In the genomic region with DNA sequence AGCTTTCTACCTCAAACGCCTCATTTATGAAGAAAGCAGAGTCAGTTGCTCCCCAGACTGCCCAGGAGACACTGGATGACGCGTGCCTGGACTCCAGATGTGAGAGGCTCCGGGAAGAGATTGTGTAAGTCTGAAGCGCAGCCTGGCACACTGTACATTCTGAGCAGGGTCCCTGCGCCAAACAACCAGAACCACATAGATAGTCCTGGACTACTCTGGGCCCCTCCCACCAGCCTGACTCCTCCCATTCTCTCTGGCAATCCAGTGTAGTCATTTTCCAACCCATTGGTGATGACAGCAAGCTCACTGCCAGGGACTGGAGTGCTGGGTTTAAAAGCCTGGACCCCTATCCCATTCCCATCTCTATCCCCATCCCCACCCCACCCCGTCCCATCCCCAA, we compare ENCODE assay signal across 15 mouse cellular contexts. TPM values are rescaled to one million over a fixed set of nuclear protein-coding genes. Genes with fewer than 3 reads are reported as not detected.
DNase-seq lines count a peak whose midpoint lies in the region; ATAC-seq lines count a peak whose summit lies in the region.
"Had no signal": no experiment of that assay in that cellular context is flagged by ENCODE, and none has a peak within 500 bp of the region (broad histone marks: within the 10 kb centered on the region; RNA-seq: fewer than 3 reads in every experiment).

No protein-coding gene starts in this region.

- no peak overlapping the region for H3K4me3 ChIP-seq in heart, embryonic 14.5 days (ENCODE audit: control insufficient read depth in 1 of 2, insufficient read depth in 1 of 2, low read depth in 1 of 2, low read length in 2 of 2)
- H3K4me3 ChIP-seq in hindbrain, embryonic 13.5 days = no peak overlapping the region
- H3K4me3 ChIP-seq in hindbrain, embryonic 16.5 days (ENCODE audit: low read length) = no peak overlapping the region
- H3K4me3 ChIP-seq: neural tube, embryonic 13.5 days had no signal

- no peak overlapping the region for H3K4me2 ChIP-seq in heart, embryonic 14.5 days (ENCODE audit: low read length)
- H3K4me2 ChIP-seq in hindbrain, embryonic 13.5 days = no peak overlapping the region
- H3K4me2 ChIP-seq in hindbrain, embryonic 16.5 days (ENCODE audit: low read length) = no peak overlapping the region
- H3K4me2 ChIP-seq: lung, embryonic 14.5 days had no signal

- no peak for DNase-seq in heart, postnatal 36 days
- DNase-seq in lung, postnatal 10 days = peak; percentile 72
- no peak for DNase-seq in lung, postnatal 4 days
- DNase-seq: cerebellum, adult 11-12 months; kidney, postnatal 25 days; lung, embryonic 14.5 days; midbrain, embryonic 14.5 days; right cerebral cortex, adult 18-20 months had no signal

- intact Hi-C loops in heart, postnatal 36 days (cut with DNase I) = no loop called here

- H3K27ac ChIP-seq in heart, embryonic 14.5 days (replicated peaks in 1 of 2; ENCODE audit: control insufficient read depth in 1 of 2, insufficient read depth in 1 of 2, low read depth in 2 of 2, low read length in 2 of 2) = peak overlapping the region in 1 of 2 experiments; percentile 68; a peak in 1 of 4 replicates
- H3K27ac ChIP-seq in hindbrain, embryonic 13.5 days = no peak overlapping the region
- no peak overlapping the region for H3K27ac ChIP-seq in hindbrain, embryonic 16.5 days (ENCODE audit: low read depth, low read length)

- 74% methylated on average over 7 of the region's 7 CpGs for WGBS in heart, embryonic 14.5 days
- 86% methylated on average over 7 of the region's 7 CpGs for whole genome bisulfite sequencing in hindbrain, embryonic 13.5 days
- 81% methylated on average over 7 of the region's 7 CpGs for WGBS in hindbrain, embryonic 16.5 days

- peak; percentile 36 for ATAC-seq in heart, embryonic 14.5 days (ENCODE audit: insufficient number of reproducible peaks, insufficient read depth, low FRiP score, low read depth)
- 0 out of 2 replicates have a peak, but pooled peaks have one; percentile 9 for ATAC-seq in granulocyte monocyte progenitor cell, adult 5-6 weeks (replicated peaks; ENCODE audit: poor library complexity, severe bottlenecking)
- ATAC-seq in megakaryocyte-erythroid progenitor cell, adult 5-6 weeks (replicated peaks; ENCODE audit: low FRiP score, low TSS enrichment, poor library complexity, severe bottlenecking) = peak; percentile 58
- ATAC-seq in hindbrain, embryonic 13.5 days (ENCODE audit: low FRiP score) = no peak
- no peak for ATAC-seq in hindbrain, embryonic 16.5 days
- ATAC-seq: Patski had no signal

- H3K27me3 ChIP-seq in heart, embryonic 14.5 days (ENCODE audit: control insufficient read depth, insufficient read depth, low read length) = no peaks in the 10 kb centered on the region
- no peaks in the 10 kb centered on the region for H3K27me3 ChIP-seq in hindbrain, embryonic 13.5 days
- no peaks in the 10 kb centered on the region for H3K27me3 ChIP-seq in hindbrain, embryonic 16.5 days (replicated peaks; ENCODE audit: control insufficient read depth, insufficient read depth, low read length)
- H3K27me3 ChIP-seq: neural tube, embryonic 13.5 days; Patski had no signal

- no peaks in the 10 kb centered on the region for H3K9me3 ChIP-seq in heart, embryonic 14.5 days (ENCODE audit: control insufficient read depth, low read length)
- H3K9me3 ChIP-seq in hindbrain, embryonic 13.5 days = no peaks in the 10 kb centered on the region
- no peaks in the 10 kb centered on the region for H3K9me3 ChIP-seq in hindbrain, embryonic 16.5 days (ENCODE audit: control insufficient read depth, low read length)
- H3K9me3 ChIP-seq: neural tube, embryonic 13.5 days had no signal

- peaks cover 22 to 24% of the 10 kb centered on the region in 2 experiments for H3K4me1 ChIP-seq in heart, embryonic 14.5 days (ENCODE audit: control insufficient read depth in 2 of 2, insufficient read depth in 2 of 2, low read length in 2 of 2)
- peaks cover 14% of the 10 kb centered on the region for H3K4me1 ChIP-seq in hindbrain, embryonic 13.5 days (replicated peaks)
- no peaks in the 10 kb centered on the region; the same call in 1 of the 2 replicates for H3K4me1 ChIP-seq in hindbrain, embryonic 16.5 days (ENCODE audit: control insufficient read depth, insufficient read depth, low read depth, low read length)

- no peak overlapping the region for H3K9ac ChIP-seq in heart, embryonic 14.5 days (ENCODE audit: low read length)
- H3K9ac ChIP-seq in hindbrain, embryonic 13.5 days = no peak overlapping the region
- no peak overlapping the region for H3K9ac ChIP-seq in hindbrain, embryonic 16.5 days (ENCODE audit: low read depth, low read length)
- H3K9ac ChIP-seq: lung, embryonic 14.5 days; neural tube, embryonic 13.5 days had no signal

- no peaks in the 10 kb centered on the region for H3K36me3 ChIP-seq in heart, embryonic 14.5 days (ENCODE audit: control insufficient read depth, insufficient read depth, low read length)
- no peaks in the 10 kb centered on the region for H3K36me3 ChIP-seq in hindbrain, embryonic 13.5 days
- H3K36me3 ChIP-seq in hindbrain, embryonic 16.5 days (ENCODE audit: control insufficient read depth, insufficient read depth, low read length) = no peaks in the 10 kb centered on the region
- H3K36me3 ChIP-seq: neural tube, embryonic 13.5 days had no signal

RNA-seq across cellular contexts. Expression of a gene that starts 24.5 kb away (rescaled TPM):
- 181 and 194 TPM in 2 replicates for polyA plus RNA-seq in heart, embryonic 14.5 days (2014; fragmentation: Nextera tagmentation; extraction: Ambion mirVana)
- total RNA-seq in heart, postnatal 36 days (2021) = 100 to 1,000 TPM; 241 to 254 TPM
- total RNA-seq in granulocyte monocyte progenitor cell, adult 5-6 weeks (2014; fragmentation: Nextera tagmentation) = 22.3 and 25.8 TPM in 2 replicates
- total RNA-seq in granulocyte monocyte progenitor cell, adult 5-6 weeks (2017) = 28.2 and 28.9 TPM in 2 replicates
- total RNA-seq in megakaryocyte-erythroid progenitor cell, adult 5-6 weeks (2014; fragmentation: Nextera tagmentation) = 77.8 and 83.9 TPM in 2 replicates
- total RNA-seq in megakaryocyte-erythroid progenitor cell, adult 5-6 weeks (2017) = 79.0 and 86.0 TPM in 2 replicates
- polyA plus RNA-seq in hindbrain, embryonic 13.5 days (2015; fragmentation: Nextera tagmentation; extraction: Ambion mirVana) = 83.5 and 84.7 TPM in 2 replicates
- 56.1 and 71.0 TPM in 2 replicates for polyA plus RNA-seq in hindbrain, embryonic 16.5 days (2015; fragmentation: Nextera tagmentation; extraction: Ambion mirVana)

RNA-seq across cellular contexts. Expression of a gene that starts 56.0 kb away (rescaled TPM):
- polyA plus RNA-seq in heart, embryonic 14.5 days (2014; fragmentation: Nextera tagmentation; extraction: Ambion mirVana) = 120 TPM in 2 replicates
- 10 to 100 TPM; 59.1 to 69.9 TPM for total RNA-seq in heart, postnatal 36 days (2021)
- 232 and 260 TPM in 2 replicates for total RNA-seq in granulocyte monocyte progenitor cell, adult 5-6 weeks (2014; fragmentation: Nextera tagmentation)
- total RNA-seq in granulocyte monocyte progenitor cell, adult 5-6 weeks (2017) = 84.9 and 94.7 TPM in 2 replicates
- total RNA-seq in megakaryocyte-erythroid progenitor cell, adult 5-6 weeks (2014; fragmentation: Nextera tagmentation) = 346 and 399 TPM in 2 replicates
- total RNA-seq in megakaryocyte-erythroid progenitor cell, adult 5-6 weeks (2017) = 181 and 189 TPM in 2 replicates
- 215 and 220 TPM in 2 replicates for polyA plus RNA-seq in hindbrain, embryonic 13.5 days (2015; fragmentation: Nextera tagmentation; extraction: Ambion mirVana)
- polyA plus RNA-seq in hindbrain, embryonic 16.5 days (2015; fragmentation: Nextera tagmentation; extraction: Ambion mirVana) = 151 and 163 TPM in 2 replicates

Comparison
In these comparisons a context has a peak if more than half of its experiments do, and no peak if none do; other contexts are left out.
1. ATAC-seq: peak in heart, embryonic 14.5 days (single experiment), granulocyte monocyte progenitor cell, adult 5-6 weeks (single experiment) and megakaryocyte-erythroid progenitor cell, adult 5-6 weeks (single experiment); none in hindbrain, embryonic 13.5 days (single experiment) and hindbrain, embryonic 16.5 days (single experiment).